Comparison of ENCODE assay signal across 8 mouse cellular contexts in the genomic region with DNA sequence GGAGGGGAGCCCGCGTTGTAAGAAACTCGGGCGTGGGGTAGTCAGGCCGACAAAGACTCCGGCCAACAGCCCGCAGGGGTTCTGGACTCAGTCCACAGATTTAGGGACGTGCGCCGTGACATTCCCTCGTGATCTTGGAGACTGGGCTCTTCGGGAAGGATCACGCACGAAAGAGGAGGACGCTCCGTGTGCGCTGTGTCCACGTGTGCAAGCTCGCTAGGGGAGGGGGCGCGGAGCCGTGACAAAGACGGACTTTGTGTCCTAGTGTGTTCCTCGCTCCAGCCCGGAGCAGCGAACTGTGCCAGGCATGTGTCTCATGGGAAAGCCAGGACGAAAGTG. TPM values are rescaled to one million over a fixed set of nuclear protein-coding genes. Genes with fewer than 3 reads are reported as not detected.
DNase-seq lines count a peak whose midpoint lies in the region; ATAC-seq and TF ChIP-seq lines count a peak whose summit lies in the region.

No protein-coding gene starts in this region.

- TF ChIP-seq CTCF in kidney, adult 2 months (conservative IDR thresholded peaks at IDR 0.05; ENCODE audit: insufficient read depth, insufficient read length, low read depth, low read length) = no peak
- no peak for TF ChIP-seq CTCF in bone marrow, adult 2 months (IDR thresholded peaks at IDR 0.05; ENCODE audit: control insufficient read depth, insufficient read depth, low read length)

- H3K9ac ChIP-seq in embryonic facial prominence, embryonic 11.5 days (replicated peaks; ENCODE audit: low read length) = peak overlapping the region; percentile 89
- peak overlapping the region; percentile 61 for H3K9ac ChIP-seq in neural tube, embryonic 12.5 days

- no peak for DNase-seq in kidney, adult 2 months
- no peak for DNase-seq in kidney, postnatal 14 days
- DNase-seq in embryonic facial prominence, embryonic 11.5 days (ENCODE audit: low spot score) = peak; percentile 43
- DNase-seq in kidney, postnatal 36 days = peak; percentile 82 to 83
- DNase-seq in left cerebral cortex, postnatal 36 days (ENCODE audit: low spot score in 2 of 2) = no peak
- DNase-seq in left cerebral cortex, postnatal 14 days (ENCODE audit: low spot score in 2 of 2) = no peak

- no peaks in the 10 kb centered on the region for H3K27me3 ChIP-seq in kidney, adult 2 months (replicated peaks; ENCODE audit: control insufficient read depth, insufficient read depth, low read length)
- H3K27me3 ChIP-seq in embryonic facial prominence, embryonic 11.5 days (ENCODE audit: control insufficient read depth, insufficient read depth, low read length) = no peaks in the 10 kb centered on the region
- peaks cover 56% of the 10 kb centered on the region for H3K27me3 ChIP-seq in neural tube, embryonic 12.5 days (replicated peaks)

- peak overlapping the region; percentile 86 for H3K4me3 ChIP-seq in kidney, adult 2 months (ENCODE audit: insufficient read depth, low read depth, low read length)
- peak overlapping the region; percentile 59 for H3K4me3 ChIP-seq in bone marrow, adult 2 months (replicated peaks; ENCODE audit: control insufficient read depth, low read depth, low read length)
- H3K4me3 ChIP-seq in embryonic facial prominence, embryonic 11.5 days (ENCODE audit: low read depth, low read length) = peak overlapping the region; percentile 74
- peak overlapping the region; percentile 49 for H3K4me3 ChIP-seq in neural tube, embryonic 12.5 days

- no peaks in the 10 kb centered on the region for H3K36me3 ChIP-seq in kidney, adult 2 months (ENCODE audit: control insufficient read depth, insufficient read depth, low read length)
- no peaks in the 10 kb centered on the region for H3K36me3 ChIP-seq in embryonic facial prominence, embryonic 11.5 days (replicated peaks; ENCODE audit: control insufficient read depth, insufficient read depth, low read depth, low read length)
- H3K36me3 ChIP-seq in neural tube, embryonic 12.5 days = no peaks in the 10 kb centered on the region

- no peak for ATAC-seq in embryonic facial prominence, embryonic 11.5 days (replicated peaks; ENCODE audit: insufficient number of reproducible peaks, low FRiP score, low TSS enrichment, low read depth)
- ATAC-seq in neural tube, embryonic 12.5 days (ENCODE audit: low FRiP score, low read depth) = peak; percentile 30; the same call in 1 of the 2 replicates

- H3K9me3 ChIP-seq in embryonic facial prominence, embryonic 11.5 days (replicated peaks; ENCODE audit: control insufficient read depth, low read length) = no peaks in the 10 kb centered on the region
- H3K9me3 ChIP-seq in neural tube, embryonic 12.5 days = no peaks in the 10 kb centered on the region

- intact Hi-C loops in left cerebral cortex, postnatal 36 days (cut with DNase I) = no loop called here
- intact Hi-C loops in left cerebral cortex, postnatal 14 days (cut with DNase I) = no loop called here

- H3K4me1 ChIP-seq in kidney, adult 2 months (ENCODE audit: control insufficient read depth, insufficient read depth, low read length) = peaks cover 27% of the 10 kb centered on the region
- no peaks in the 10 kb centered on the region; the same call in 1 of the 2 replicates for H3K4me1 ChIP-seq in bone marrow, adult 2 months (ENCODE audit: control insufficient read depth, insufficient read depth, low read length)
- peaks cover 11% of the 10 kb centered on the region for H3K4me1 ChIP-seq in embryonic facial prominence, embryonic 11.5 days (ENCODE audit: control insufficient read depth, insufficient read depth, low read length)
- H3K4me1 ChIP-seq in neural tube, embryonic 12.5 days = peaks cover 27% of the 10 kb centered on the region

- WGBS in kidney, adult 2 months = under 1% methylated on average over 27 of the region's 27 CpGs
- WGBS in bone marrow, adult 2 months = 2% methylated on average over 27 of the region's 27 CpGs
- under 1% methylated on average over 27 of the region's 27 CpGs for whole genome bisulfite sequencing in embryonic facial prominence, embryonic 11.5 days
- WGBS in neural tube, embryonic 12.5 days = under 1% methylated on average over 27 of the region's 27 CpGs

- H3K27ac ChIP-seq in kidney, adult 2 months (ENCODE audit: insufficient read depth, low read depth, low read length) = peak overlapping the region; percentile 99
- no peak overlapping the region for H3K27ac ChIP-seq in bone marrow, adult 2 months (ENCODE audit: control insufficient read depth, insufficient read depth, low read depth, low read length, poor library complexity)
- H3K27ac ChIP-seq in embryonic facial prominence, embryonic 11.5 days (replicated peaks; ENCODE audit: low read depth, low read length) = peak overlapping the region; percentile 38; the same call in 1 of the 2 replicates
- no peak overlapping the region for H3K27ac ChIP-seq in neural tube, embryonic 12.5 days

- peak overlapping the region; percentile 96 for H3K4me2 ChIP-seq in embryonic facial prominence, embryonic 11.5 days (ENCODE audit: low read depth, low read length)
- H3K4me2 ChIP-seq in neural tube, embryonic 12.5 days (replicated peaks) = peak overlapping the region; percentile 79

- no peak for TF ChIP-seq POLR2A in kidney, adult 2 months (IDR thresholded peaks at IDR 0.05; ENCODE audit: low read depth, low read length)
- no peak for TF ChIP-seq POLR2A in bone marrow, adult 2 months (IDR thresholded peaks at IDR 0.05; ENCODE audit: borderline replicate concordance, control insufficient read depth, low read depth, low read length)

RNA-seq across cellular contexts. Expression of a gene that starts 0.3 kb away (rescaled TPM):
- 241 and 285 TPM in 2 replicates for polyA plus RNA-seq in kidney, adult 2 months (2012; rRNA removed)
- 1.1 and 1.4 TPM in 2 replicates for polyA plus RNA-seq in bone marrow, adult 2 months (2011; ENCODE audit: insufficient read depth, insufficient read length, low replicate concordance, missing spikeins)
- 31.5 and 36.4 TPM in 2 replicates for polyA plus RNA-seq in embryonic facial prominence, embryonic 11.5 days (2014; fragmentation: Nextera tagmentation; extraction: Ambion mirVana)
- 21.6 and 23.9 TPM in 2 replicates for polyA plus RNA-seq in neural tube, embryonic 12.5 days (2016; fragmentation: Nextera tagmentation; extraction: Ambion mirVana)
- total RNA-seq in left cerebral cortex, postnatal 36 days (2021) = 1 to 10 TPM; 4.7 to 8.0 TPM
- 1 to 10 TPM; 4.0 to 4.6 TPM for total RNA-seq in left cerebral cortex, postnatal 14 days (2021)

RNA-seq across cellular contexts. Expression of a gene that starts 38.6 kb away (rescaled TPM):
- 0.61 and 0.91 TPM in 2 replicates for polyA plus RNA-seq in kidney, adult 2 months (2012; rRNA removed)
- 4.7 and 15.1 TPM in 2 replicates for polyA plus RNA-seq in bone marrow, adult 2 months (2011; ENCODE audit: insufficient read depth, insufficient read length, low replicate concordance, missing spikeins)
- 0.85 and 1.4 TPM in 2 replicates for polyA plus RNA-seq in embryonic facial prominence, embryonic 11.5 days (2014; fragmentation: Nextera tagmentation; extraction: Ambion mirVana)
- 0.74 and 0.87 TPM in 2 replicates for polyA plus RNA-seq in neural tube, embryonic 12.5 days (2016; fragmentation: Nextera tagmentation; extraction: Ambion mirVana)
- under 1 TPM; 0.42 to 0.61 TPM for total RNA-seq in left cerebral cortex, postnatal 36 days (2021)
- under 1 TPM; 0.51 to 0.68 TPM for total RNA-seq in left cerebral cortex, postnatal 14 days (2021)

RNA-seq across cellular contexts. Expression of a gene that starts 52.5 kb away (rescaled TPM):
- polyA plus RNA-seq in kidney, adult 2 months (2012; rRNA removed) = not detected in 2 replicates
- not detected in 2 replicates for polyA plus RNA-seq in bone marrow, adult 2 months (2011; ENCODE audit: insufficient read depth, insufficient read length, low replicate concordance, missing spikeins)
- polyA plus RNA-seq in embryonic facial prominence, embryonic 11.5 days (2014; fragmentation: Nextera tagmentation; extraction: Ambion mirVana) = not detected in 2 replicates
- polyA plus RNA-seq in neural tube, embryonic 12.5 days (2016; fragmentation: Nextera tagmentation; extraction: Ambion mirVana) = not detected in 2 replicates
- total RNA-seq in left cerebral cortex, postnatal 36 days (2021) = not detected
- not detected for total RNA-seq in left cerebral cortex, postnatal 14 days (2021)

RNA-seq across cellular contexts. Expression of a gene that starts 55.5 kb away (rescaled TPM):
- polyA plus RNA-seq in kidney, adult 2 months (2012; rRNA removed) = 0.12 and 0.13 TPM in 2 replicates
- not detected in 2 replicates for polyA plus RNA-seq in bone marrow, adult 2 months (2011; ENCODE audit: insufficient read depth, insufficient read length, low replicate concordance, missing spikeins)
- polyA plus RNA-seq in embryonic facial prominence, embryonic 11.5 days (2014; fragmentation: Nextera tagmentation; extraction: Ambion mirVana) = 9.5 and 9.8 TPM in 2 replicates
- polyA plus RNA-seq in neural tube, embryonic 12.5 days (2016; fragmentation: Nextera tagmentation; extraction: Ambion mirVana) = 48.5 and 51.2 TPM in 2 replicates
- total RNA-seq in left cerebral cortex, postnatal 36 days (2021) = 10 to 100 TPM; 29.1 to 35.8 TPM
- total RNA-seq in left cerebral cortex, postnatal 14 days (2021) = 10 to 100 TPM; 38.4 to 38.6 TPM

Comparison
In these comparisons a context has a peak if more than half of its experiments do, and no peak if none do; other contexts are left out.
1. DNase-seq: peak in embryonic facial prominence, embryonic 11.5 days (single experiment) and kidney, postnatal 36 days (2 of 2); none in kidney, adult 2 months (single experiment), kidney, postnatal 14 days (single experiment), left cerebral cortex, postnatal 36 days (0 of 2) and left cerebral cortex, postnatal 14 days (0 of 2).
2. H3K27ac ChIP-seq: peak in kidney, adult 2 months (single experiment) and embryonic facial prominence, embryonic 11.5 days (single experiment); none in bone marrow, adult 2 months (single experiment) and neural tube, embryonic 12.5 days (single experiment).
3. Peak in every context shown above with its lines, with median percentiles within 50 percentile points of each other: H3K4me3 ChIP-seq.